Mouse (Mus musculus): ENCODE measurements around the gene Ap2a1. TPM values are rescaled to one million over a fixed set of nuclear protein-coding genes. Genes with fewer than 3 reads are reported as not detected.
"Not testable (repeated sequence)": the region's sequence is repeated elsewhere in the genome, so short reads cannot be mapped to it uniquely, and the experiment has no call there.

The Ap2a1 gene
- total and polyA plus RNA-seq, 3 experiments: 56.1 to 67.6 (median 63.3) TPM

GRCm38 (mm10) chr7:44886964-44887363 is 42.3 kb downstream of the Ap2a1 start:
- intact Hi-C loops (cut with DNase I): no loop called here
- DNase-seq: no peak
- no peak overlapping the region for H3K27ac ChIP-seq
- peaks cover 5% of the 10 kb centered on the region for H3K79me2 ChIP-seq (replicated peaks; ENCODE audit: control insufficient read depth, insufficient read depth, low read length)
- H3K36me3 ChIP-seq (ENCODE audit: control insufficient read depth, insufficient read depth, low read length): no peaks in the 10 kb centered on the region
- H3K4me1 ChIP-seq (ENCODE audit: control insufficient read depth, insufficient read depth, low read length): peaks cover 16% of the 10 kb centered on the region
- H3K27me3 ChIP-seq (ENCODE audit: control insufficient read depth, insufficient read depth, low read length): no peaks in the 10 kb centered on the region
- 92% methylated on average over 7 of the region's 7 CpGs for WGBS
- no peak overlapping the region for H3K9ac ChIP-seq (ENCODE audit: low read depth, low read length)
- H3K4me3 ChIP-seq: no peak overlapping the region
- TF ChIP-seq POLR2A (IDR thresholded peaks at IDR 0.05; ENCODE audit: insufficient read depth, low read depth, low read length): no peak
- no peak for TF ChIP-seq EP300 (IDR thresholded peaks at IDR 0.05; ENCODE audit: insufficient read depth, low read depth, low read length)
- TF ChIP-seq CTCF (IDR thresholded peaks at IDR 0.05): no peak

GRCm38 (mm10) chr7:44884637-44885036 is 44.7 kb downstream of the Ap2a1 start:
- H3K36me3 ChIP-seq (ENCODE audit: control insufficient read depth, insufficient read depth, low read length): no peaks in the 10 kb centered on the region
- intact Hi-C loops (cut with DNase I): no loop called here
- no peak for DNase-seq
- no peaks in the 10 kb centered on the region for H3K27me3 ChIP-seq (ENCODE audit: control insufficient read depth, insufficient read depth, low read length)
- TF ChIP-seq EP300 (IDR thresholded peaks at IDR 0.05; ENCODE audit: insufficient read depth, low read depth, low read length) (no peak), CTCF (IDR thresholded peaks at IDR 0.05) (no peak), POLR2A (IDR thresholded peaks at IDR 0.05; ENCODE audit: insufficient read depth, low read depth, low read length) (no peak)
- no peak overlapping the region for H3K9ac ChIP-seq (ENCODE audit: low read depth, low read length)
- H3K79me2 ChIP-seq (replicated peaks; ENCODE audit: control insufficient read depth, insufficient read depth, low read length): peaks cover 1% of the 10 kb centered on the region; the same call in 1 of the 2 replicates
- no peak overlapping the region for H3K4me3 ChIP-seq
- H3K27ac ChIP-seq: no peak overlapping the region
- peaks cover 8% of the 10 kb centered on the region for H3K4me1 ChIP-seq (ENCODE audit: control insufficient read depth, insufficient read depth, low read length)
- 97% methylated on average over 5 of the region's 5 CpGs for WGBS

GRCm38 (mm10) chr7:44883036-44883435 is 46.3 kb downstream of the Ap2a1 start:
- TF ChIP-seq EP300 (IDR thresholded peaks at IDR 0.05; ENCODE audit: insufficient read depth, low read depth, low read length) (no peak), CTCF (IDR thresholded peaks at IDR 0.05) (no peak), POLR2A (IDR thresholded peaks at IDR 0.05; ENCODE audit: insufficient read depth, low read depth, low read length) (no peak)
- Histone ChIP-seq H3K4me1 (ENCODE audit: control insufficient read depth, insufficient read depth, low read length) (peaks cover 8% of the 10 kb centered on the region; the same call in 1 of the 2 replicates), H3K4me3 (no peak overlapping the region), H3K9ac (ENCODE audit: low read depth, low read length) (no peak overlapping the region), H3K27ac (no peak overlapping the region), H3K36me3 (ENCODE audit: control insufficient read depth, insufficient read depth, low read length) (no peaks in the 10 kb centered on the region), H3K27me3 (ENCODE audit: control insufficient read depth, insufficient read depth, low read length) (no peaks in the 10 kb centered on the region), H3K79me2 (replicated peaks; ENCODE audit: control insufficient read depth, insufficient read depth, low read length) (peaks cover 1% of the 10 kb centered on the region; the same call in 1 of the 2 replicates)
- DNase-seq: no peak
- 85% methylated on average over 3 of the region's 3 CpGs for WGBS
- intact Hi-C loops (cut with DNase I): no loop called here

GRCm38 (mm10) chr7:44877833-44878232 is 51.5 kb downstream of the Ap2a1 start:
- Histone ChIP-seq H3K36me3 (ENCODE audit: control insufficient read depth, insufficient read depth, low read length) (no peaks in the 10 kb centered on the region), H3K9ac (ENCODE audit: low read depth, low read length) (no peak overlapping the region), H3K4me3 (no peak overlapping the region), H3K79me2 (replicated peaks; ENCODE audit: control insufficient read depth, insufficient read depth, low read length) (no peaks in the 10 kb centered on the region), H3K4me1 (ENCODE audit: control insufficient read depth, insufficient read depth, low read length) (peaks cover 6% of the 10 kb centered on the region), H3K27me3 (ENCODE audit: control insufficient read depth, insufficient read depth, low read length) (no peaks in the 10 kb centered on the region), H3K27ac (peak overlapping the region; percentile 68)
- WGBS: 66% methylated on average over 14 of the region's 14 CpGs
- intact Hi-C loops (cut with DNase I): no loop called here
- peak in 1 of 2 experiments; percentile 71 for DNase-seq
- peak; percentile 90 for TF ChIP-seq EP300 (IDR thresholded peaks at IDR 0.05; ENCODE audit: insufficient read depth, low read depth, low read length)
- TF ChIP-seq POLR2A (IDR thresholded peaks at IDR 0.05; ENCODE audit: insufficient read depth, low read depth, low read length): peak; percentile 53
- peak; percentile 24; the same call in 1 of the 2 replicates for TF ChIP-seq CTCF (IDR thresholded peaks at IDR 0.05)

- not testable (repeated sequence) for H3K4me3 ChIP-seq; H3K36me3 ChIP-seq (ENCODE audit: control insufficient read depth, insufficient read depth, low read length); H3K27ac ChIP-seq; DNase-seq; H3K27me3 ChIP-seq (ENCODE audit: control insufficient read depth, insufficient read depth, low read length); H3K9ac ChIP-seq (ENCODE audit: low read depth, low read length); H3K79me2 ChIP-seq (replicated peaks; ENCODE audit: control insufficient read depth, insufficient read depth, low read length)
- peak; percentile 49 for TF ChIP-seq CTCF (IDR thresholded peaks at IDR 0.05)
- intact Hi-C loops (cut with DNase I): loop anchor here (2.0 kb wide), 1 partner anchor 19 kb away; no protein-coding TSS in a partner anchor
- 87% methylated on average over 2 of the region's 2 CpGs for WGBS
- H3K4me1 ChIP-seq (ENCODE audit: control insufficient read depth, insufficient read depth, low read length): peaks cover 12% of the 10 kb centered on the region
Observed at GRCm38 (mm10) chr7:44871774-44872173, 57.5 kb downstream of the Ap2a1 start.

- Histone ChIP-seq H3K36me3 (ENCODE audit: control insufficient read depth, insufficient read depth, low read length) (no peaks in the 10 kb centered on the region; the same call in 1 of the 2 replicates), H3K27ac (no peak overlapping the region), H3K4me1 (ENCODE audit: control insufficient read depth, insufficient read depth, low read length) (peaks cover 18% of the 10 kb centered on the region), H3K4me3 (no peak overlapping the region), H3K27me3 (ENCODE audit: control insufficient read depth, insufficient read depth, low read length) (no peaks in the 10 kb centered on the region), H3K9ac (ENCODE audit: low read depth, low read length) (no peak overlapping the region), H3K79me2 (replicated peaks; ENCODE audit: control insufficient read depth, insufficient read depth, low read length) (no peaks in the 10 kb centered on the region)
- intact Hi-C loops (cut with DNase I): loop anchor here (2.0 kb wide), 1 partner anchor 20 kb away; no protein-coding TSS in a partner anchor
- WGBS: 54% methylated on average over 1 of the region's 1 CpGs
- TF ChIP-seq CTCF (IDR thresholded peaks at IDR 0.05) (no peak), EP300 (IDR thresholded peaks at IDR 0.05; ENCODE audit: insufficient read depth, low read depth, low read length) (no peak), POLR2A (IDR thresholded peaks at IDR 0.05; ENCODE audit: insufficient read depth, low read depth, low read length) (no peak)
- no peak for DNase-seq
Observed at GRCm38 (mm10) chr7:44871181-44871580, 58.1 kb downstream of the Ap2a1 start.
